Mouse (Mus musculus): Measurements from ENCODE around the gene Cdhr3. TPM values are rescaled to one million over a fixed set of nuclear protein-coding genes. Genes with fewer than 3 reads are reported as not detected.

Cdhr3 gene
- not detected in 2 replicates for polyA plus RNA-seq (2015; fragmentation: Nextera tagmentation; extraction: Ambion mirVana)

DNA sequence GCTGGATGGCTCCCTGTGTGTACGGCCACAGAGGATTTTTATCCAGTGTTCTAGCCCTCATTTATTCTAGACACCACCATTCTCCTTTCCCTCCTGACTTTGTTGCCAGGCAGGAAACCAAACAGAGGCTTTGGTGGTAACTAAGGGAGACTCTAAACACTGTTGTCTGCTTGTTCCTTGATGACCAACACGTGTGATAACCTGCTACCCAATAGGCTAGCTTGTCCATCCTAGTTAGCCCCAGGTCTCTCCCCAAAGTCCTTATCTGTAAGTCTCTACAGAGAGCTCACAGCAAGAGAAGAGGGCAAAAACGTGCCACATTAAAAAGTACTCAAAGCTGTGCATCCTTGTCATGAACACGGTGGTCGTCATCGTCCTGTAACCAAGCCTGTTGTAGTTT, at the start of gene Cdhr3:
Gene Cdhr3, minus strand, starts transcription at position 101 of the 400 bp plus-strand sequence.
- Histone ChIP-seq H3K9ac (no peak within 1 kb of the TSS), H3K4me2 (replicated peaks) (no peak within 1 kb of the TSS), H3K27me3 (replicated peaks) (no peaks in the 10 kb centered on the region), H3K4me1 (replicated peaks) (0 out of 2 replicates have a peak, but pooled peaks cover 4% of the 10 kb centered on the region), H3K4me3 (replicated peaks) (no peak within 1 kb of the TSS), H3K27ac (peak within 1 kb of the TSS; percentile 58; the same call in 1 of the 2 replicates), H3K36me3 (no peaks in the 10 kb centered on the region), H3K9me3 (no peaks in the 10 kb centered on the region)
- ATAC-seq: no peak; the same call in 1 of the 2 replicates
- 60% methylated on average over 6 of the region's 6 CpGs for WGBS

DNA sequence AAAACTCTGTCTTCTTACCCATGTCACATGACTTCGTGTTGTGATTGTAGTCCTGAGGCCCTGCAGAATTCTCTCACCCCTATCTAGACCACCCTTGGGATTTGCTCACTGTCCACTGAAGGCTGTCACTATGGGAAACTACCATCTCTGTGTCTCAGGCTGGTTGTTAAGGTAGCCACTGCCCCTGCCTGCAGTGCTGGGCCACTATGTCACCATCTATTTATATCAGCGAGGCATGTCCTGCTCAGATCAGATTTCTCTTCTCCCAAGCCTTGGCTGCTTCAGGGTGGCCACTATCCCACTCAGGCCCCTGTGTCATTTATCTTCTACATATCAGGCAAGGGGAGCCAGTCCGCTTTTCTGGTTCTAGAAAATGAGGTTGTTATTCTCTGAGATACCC, 46.4 kb upstream of the Cdhr3 start:
- H3K4me2 ChIP-seq (replicated peaks): no peak overlapping the region
- no peak overlapping the region for H3K27ac ChIP-seq
- H3K27me3 ChIP-seq (replicated peaks): no peaks in the 10 kb centered on the region
- no peak overlapping the region for H3K9ac ChIP-seq
- H3K4me1 ChIP-seq (replicated peaks): no peaks in the 10 kb centered on the region
- WGBS: 74% methylated on average over 3 of the region's 3 CpGs
- H3K4me3 ChIP-seq (replicated peaks): no peak overlapping the region
- H3K36me3 ChIP-seq: no peaks in the 10 kb centered on the region
- no peak for ATAC-seq
- H3K9me3 ChIP-seq: no peaks in the 10 kb centered on the region

DNA sequence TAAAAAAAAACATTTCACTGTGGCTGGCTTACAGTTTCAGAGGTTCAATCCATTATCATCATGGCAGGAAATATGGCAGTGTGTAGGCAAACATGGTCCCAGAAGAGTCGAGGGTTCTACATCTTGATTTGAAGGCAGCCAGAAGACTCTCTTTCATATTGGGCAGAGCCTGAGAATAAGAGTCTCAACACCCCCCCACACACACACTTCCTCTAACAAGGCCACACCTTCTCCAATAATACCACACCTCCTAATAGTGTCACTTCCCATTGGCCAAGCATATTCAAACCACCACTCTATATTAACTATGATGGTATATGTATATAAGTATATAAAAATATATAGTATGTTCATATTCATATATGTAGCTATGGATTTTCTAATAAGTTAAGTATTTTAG, 45.2 kb upstream of the Cdhr3 start:
- Histone ChIP-seq H3K27ac (no peak overlapping the region), H3K4me2 (replicated peaks) (no peak overlapping the region), H3K4me3 (replicated peaks) (no peak overlapping the region), H3K36me3 (no peaks in the 10 kb centered on the region), H3K9ac (no peak overlapping the region), H3K4me1 (replicated peaks) (no peaks in the 10 kb centered on the region), H3K27me3 (replicated peaks) (no peaks in the 10 kb centered on the region), H3K9me3 (no peaks in the 10 kb centered on the region)
- 69% methylated on average over 1 of the region's 1 CpGs for WGBS
- no peak for ATAC-seq

DNA sequence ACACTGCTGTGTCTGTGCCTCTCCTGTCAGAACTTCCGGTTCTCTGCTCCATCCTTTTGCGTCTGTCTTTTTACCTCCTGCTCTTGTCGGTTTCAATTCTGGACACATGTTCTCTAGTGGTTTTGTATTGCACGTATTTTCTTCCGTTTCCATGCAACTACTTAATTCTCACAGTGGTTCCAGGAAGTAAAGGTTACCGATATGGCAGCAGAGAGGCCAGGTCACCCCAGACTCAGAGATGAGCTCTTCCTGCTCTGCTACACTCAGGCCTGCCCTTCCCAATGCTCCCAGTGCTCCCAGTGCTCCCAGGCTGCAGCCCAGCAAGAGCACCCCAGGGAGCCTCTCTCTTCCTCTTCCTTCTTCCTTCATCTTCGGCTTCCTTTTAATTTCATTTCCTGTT, 39.1 kb upstream of the Cdhr3 start:
- ATAC-seq: no peak
- Histone ChIP-seq H3K27me3 (replicated peaks) (no peaks in the 10 kb centered on the region), H3K4me2 (replicated peaks) (no peak overlapping the region), H3K36me3 (no peaks in the 10 kb centered on the region), H3K9me3 (no peaks in the 10 kb centered on the region), H3K4me1 (replicated peaks) (no peaks in the 10 kb centered on the region), H3K4me3 (replicated peaks) (no peak overlapping the region), H3K9ac (no peak overlapping the region), H3K27ac (no peak overlapping the region)
- 70% methylated on average over 7 of the region's 7 CpGs for WGBS

DNA sequence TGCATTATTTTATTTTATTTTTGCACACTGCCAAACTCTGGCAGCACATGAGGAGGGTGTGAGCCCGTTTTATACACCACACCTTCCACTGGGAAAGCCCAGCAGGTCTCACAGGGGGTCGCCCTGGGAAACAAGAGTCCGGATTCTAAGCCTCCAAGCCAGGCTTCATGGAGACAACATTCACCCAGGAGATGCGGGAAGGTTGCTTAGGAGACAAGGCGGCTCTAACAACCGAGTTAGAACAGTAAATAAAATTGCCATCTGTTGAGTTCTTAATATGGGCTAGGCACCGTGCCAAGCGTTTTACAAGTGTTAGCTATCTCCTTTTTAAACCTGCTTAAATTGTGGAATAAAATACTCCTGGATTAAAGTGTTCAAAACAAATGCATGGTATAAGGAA, 37.7 kb upstream of the Cdhr3 start:
- Histone ChIP-seq H3K27ac (no peak overlapping the region), H3K9ac (no peak overlapping the region), H3K9me3 (no peaks in the 10 kb centered on the region), H3K27me3 (replicated peaks) (no peaks in the 10 kb centered on the region), H3K36me3 (no peaks in the 10 kb centered on the region), H3K4me1 (replicated peaks) (no peaks in the 10 kb centered on the region), H3K4me3 (replicated peaks) (no peak overlapping the region), H3K4me2 (replicated peaks) (no peak overlapping the region)
- ATAC-seq: no peak
- WGBS: 45% methylated on average over 8 of the region's 8 CpGs

DNA sequence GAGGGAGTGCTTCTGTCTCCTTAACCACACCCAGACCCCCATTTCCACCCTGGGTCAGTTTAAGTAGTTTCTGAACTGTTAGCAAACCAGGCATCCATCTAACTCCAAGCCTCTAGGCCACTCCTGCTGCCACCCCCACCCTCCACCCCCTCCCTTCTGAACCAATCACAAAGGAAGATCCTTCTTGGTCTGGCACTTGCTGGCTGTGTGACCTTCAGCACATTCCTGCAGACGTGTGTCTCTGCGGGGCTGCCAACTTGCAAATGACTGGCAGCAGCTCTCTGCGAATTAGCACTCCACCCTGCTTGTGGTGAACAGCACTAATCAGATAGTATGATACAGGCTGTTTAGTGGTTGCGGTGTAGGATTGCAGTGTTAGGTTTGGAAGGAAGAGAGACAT, 36.7 kb upstream of the Cdhr3 start:
- WGBS: 22% methylated on average over 4 of the region's 4 CpGs
- no peaks in the 10 kb centered on the region for H3K27me3 ChIP-seq (replicated peaks)
- peak; percentile 20; the same call in 1 of the 2 replicates for ATAC-seq
- H3K36me3 ChIP-seq: no peaks in the 10 kb centered on the region
- no peaks in the 10 kb centered on the region for H3K4me1 ChIP-seq (replicated peaks)
- no peak overlapping the region for H3K4me2 ChIP-seq (replicated peaks)
- no peak overlapping the region for H3K9ac ChIP-seq
- H3K4me3 ChIP-seq (replicated peaks): no peak overlapping the region
- H3K9me3 ChIP-seq: no peaks in the 10 kb centered on the region
- H3K27ac ChIP-seq: no peak overlapping the region

DNA sequence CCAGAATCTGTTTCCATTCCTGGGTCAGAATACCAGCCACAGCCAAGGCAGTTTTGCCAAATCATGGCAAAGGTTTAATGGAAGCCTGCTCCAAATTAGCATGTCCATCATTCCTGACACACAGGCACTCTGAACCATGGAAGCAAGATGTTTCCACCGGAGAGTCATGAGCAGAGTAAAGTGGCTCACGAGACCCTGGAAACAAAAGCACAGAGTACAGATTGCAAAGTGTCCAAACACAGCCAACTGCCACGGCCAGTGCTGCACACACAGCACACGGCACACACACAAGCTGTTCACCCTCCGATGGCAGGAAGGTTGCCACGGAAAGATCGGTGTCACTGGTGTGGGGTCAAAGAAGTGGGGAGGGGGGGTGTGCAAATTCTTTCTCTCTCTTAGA, 36.0 kb upstream of the Cdhr3 start:
- no peaks in the 10 kb centered on the region for H3K4me1 ChIP-seq (replicated peaks)
- no peaks in the 10 kb centered on the region for H3K36me3 ChIP-seq
- no peak overlapping the region for H3K4me2 ChIP-seq (replicated peaks)
- H3K9ac ChIP-seq: no peak overlapping the region
- no peak overlapping the region for H3K27ac ChIP-seq
- H3K4me3 ChIP-seq (replicated peaks): no peak overlapping the region
- ATAC-seq: no peak
- WGBS: 62% methylated on average over 7 of the region's 7 CpGs
- no peaks in the 10 kb centered on the region for H3K27me3 ChIP-seq (replicated peaks)
- H3K9me3 ChIP-seq: no peaks in the 10 kb centered on the region

DNA sequence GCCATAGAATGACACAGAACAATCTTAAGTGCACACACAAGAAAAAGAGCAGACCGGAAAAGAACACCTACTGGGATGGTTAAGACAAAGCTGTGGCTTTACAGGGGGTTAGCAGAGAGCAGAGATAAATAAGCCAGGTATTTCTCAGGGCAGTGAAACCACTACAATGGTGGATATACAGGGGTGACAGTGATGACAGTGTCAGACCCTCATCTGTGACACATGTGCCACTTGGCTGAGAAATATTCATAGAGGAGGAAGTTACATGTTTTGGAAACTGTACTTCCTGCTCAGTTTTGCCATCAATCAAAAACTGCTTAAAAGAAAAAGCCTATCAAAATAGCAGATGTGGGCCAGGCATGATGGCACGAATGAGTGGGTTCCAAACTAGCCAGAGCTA, 35.4 kb upstream of the Cdhr3 start:
- Histone ChIP-seq H3K9me3 (no peaks in the 10 kb centered on the region), H3K4me3 (replicated peaks) (no peak overlapping the region), H3K9ac (no peak overlapping the region), H3K36me3 (no peaks in the 10 kb centered on the region), H3K4me2 (replicated peaks) (no peak overlapping the region), H3K4me1 (replicated peaks) (no peaks in the 10 kb centered on the region), H3K27ac (no peak overlapping the region), H3K27me3 (replicated peaks) (no peaks in the 10 kb centered on the region)
- ATAC-seq: no peak
- 82% methylated on average over 2 of the region's 2 CpGs for WGBS

DNA sequence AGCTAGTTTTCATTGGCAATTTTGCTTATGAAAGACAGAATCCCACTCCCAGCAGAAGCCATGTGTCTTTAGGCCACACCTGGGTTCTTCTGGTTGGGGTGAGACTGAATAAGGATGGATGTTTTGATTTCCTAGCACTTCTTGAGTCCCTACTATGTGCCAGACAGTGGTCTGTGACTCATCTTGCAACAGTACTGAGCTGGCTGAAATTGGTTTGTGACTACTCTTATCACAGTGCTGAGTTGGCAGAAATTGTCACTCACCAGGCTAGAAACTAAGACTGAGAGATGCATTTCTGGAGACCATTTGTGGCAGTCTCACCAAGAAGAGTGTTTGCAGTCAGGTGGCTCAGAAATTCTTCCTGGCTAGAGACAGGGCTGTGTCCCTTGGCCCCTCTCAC, 33.6 kb upstream of the Cdhr3 start:
- no peaks in the 10 kb centered on the region for H3K4me1 ChIP-seq (replicated peaks)
- no peaks in the 10 kb centered on the region for H3K27me3 ChIP-seq (replicated peaks)
- H3K4me3 ChIP-seq (replicated peaks): no peak overlapping the region
- H3K9ac ChIP-seq: no peak overlapping the region
- ATAC-seq: no peak
- no peak overlapping the region for H3K4me2 ChIP-seq (replicated peaks)
- no peaks in the 10 kb centered on the region for H3K9me3 ChIP-seq
- H3K36me3 ChIP-seq: no peaks in the 10 kb centered on the region
- no peak overlapping the region for H3K27ac ChIP-seq

DNA sequence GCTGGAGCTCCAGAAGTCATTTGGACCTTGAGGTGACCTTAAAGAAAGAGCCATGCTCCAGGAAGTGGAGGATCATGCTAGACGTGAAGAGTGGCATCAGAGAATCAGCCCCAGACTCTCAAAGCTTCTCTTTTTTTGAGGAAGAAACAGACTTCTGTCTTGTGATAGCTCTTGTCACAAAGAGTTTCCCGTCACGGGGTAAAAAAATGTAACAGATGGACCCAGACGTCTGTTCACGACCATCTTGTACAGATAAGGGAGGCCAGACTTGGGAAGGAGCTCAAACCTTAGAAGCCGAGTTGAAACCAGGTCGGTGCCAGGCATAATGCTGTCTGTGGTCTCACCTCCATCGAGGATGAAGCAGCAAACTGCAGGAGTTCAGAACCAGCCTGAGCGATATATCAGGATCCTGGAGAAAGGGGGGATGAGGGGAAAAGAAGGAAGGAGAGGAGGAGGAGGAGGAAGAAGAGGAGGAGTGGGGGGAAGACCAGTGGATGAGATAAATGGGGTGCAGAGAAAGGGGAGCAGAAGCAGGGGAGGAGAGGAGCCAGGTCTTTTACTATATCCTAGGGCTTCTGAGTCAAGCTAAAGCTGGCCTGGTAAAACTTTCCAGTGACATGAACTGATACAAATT, 33.0 kb upstream of the Cdhr3 start:
- no peak for ATAC-seq
- no peaks in the 10 kb centered on the region for H3K9me3 ChIP-seq
- WGBS: 68% methylated on average over 9 of the region's 9 CpGs
- H3K4me2 ChIP-seq (replicated peaks): no peak overlapping the region
- H3K4me1 ChIP-seq (replicated peaks): no peaks in the 10 kb centered on the region
- no peak overlapping the region for H3K27ac ChIP-seq
- no peaks in the 10 kb centered on the region for H3K36me3 ChIP-seq
- no peak overlapping the region for H3K4me3 ChIP-seq (replicated peaks)
- no peaks in the 10 kb centered on the region for H3K27me3 ChIP-seq (replicated peaks)
- no peak overlapping the region for H3K9ac ChIP-seq

DNA sequence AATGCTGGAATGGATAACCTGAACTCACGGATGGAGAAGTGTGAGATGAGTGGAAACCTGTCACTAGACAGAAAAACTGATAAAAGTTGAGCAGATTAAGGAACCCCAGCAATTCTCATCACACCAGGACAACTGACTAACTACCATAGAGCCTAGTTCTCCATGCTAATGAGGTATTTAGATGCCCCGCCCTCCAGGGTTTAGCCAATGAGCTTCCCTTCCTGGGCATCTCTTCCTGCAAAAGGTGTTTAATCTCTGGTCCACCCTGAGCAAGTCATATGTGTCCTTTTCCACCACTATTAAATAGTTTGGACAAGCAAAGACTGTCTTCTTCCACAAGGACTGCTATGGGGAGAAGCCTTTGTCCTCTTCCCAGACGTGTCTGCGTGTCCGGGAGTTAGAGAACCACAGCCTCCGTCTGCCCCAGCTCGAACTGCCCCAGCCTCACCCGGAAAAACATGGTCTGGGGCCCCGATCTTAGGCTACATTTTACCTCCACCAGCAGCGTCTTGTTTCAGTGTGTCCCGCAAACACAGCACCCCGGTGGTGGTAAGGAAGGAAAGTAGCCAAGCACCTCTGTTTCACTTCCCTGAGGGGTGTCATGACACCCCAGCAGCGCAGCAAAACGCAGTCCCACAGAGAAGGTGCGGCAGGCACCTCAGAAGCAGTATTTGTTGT, 26.1 kb upstream of the Cdhr3 start:
- Histone ChIP-seq H3K4me3 (replicated peaks) (peak overlapping the region; percentile 19; the same call in 1 of the 2 replicates), H3K36me3 (no peaks in the 10 kb centered on the region), H3K27ac (no peak overlapping the region), H3K4me2 (replicated peaks) (peak overlapping the region; percentile 48), H3K4me1 (replicated peaks) (no peaks in the 10 kb centered on the region), H3K27me3 (replicated peaks) (no peaks in the 10 kb centered on the region), H3K9me3 (no peaks in the 10 kb centered on the region), H3K9ac (no peak overlapping the region)
- ATAC-seq: peak; percentile 41; the same call in 1 of the 2 replicates
- 40% methylated on average over 15 of the region's 15 CpGs for WGBS

DNA sequence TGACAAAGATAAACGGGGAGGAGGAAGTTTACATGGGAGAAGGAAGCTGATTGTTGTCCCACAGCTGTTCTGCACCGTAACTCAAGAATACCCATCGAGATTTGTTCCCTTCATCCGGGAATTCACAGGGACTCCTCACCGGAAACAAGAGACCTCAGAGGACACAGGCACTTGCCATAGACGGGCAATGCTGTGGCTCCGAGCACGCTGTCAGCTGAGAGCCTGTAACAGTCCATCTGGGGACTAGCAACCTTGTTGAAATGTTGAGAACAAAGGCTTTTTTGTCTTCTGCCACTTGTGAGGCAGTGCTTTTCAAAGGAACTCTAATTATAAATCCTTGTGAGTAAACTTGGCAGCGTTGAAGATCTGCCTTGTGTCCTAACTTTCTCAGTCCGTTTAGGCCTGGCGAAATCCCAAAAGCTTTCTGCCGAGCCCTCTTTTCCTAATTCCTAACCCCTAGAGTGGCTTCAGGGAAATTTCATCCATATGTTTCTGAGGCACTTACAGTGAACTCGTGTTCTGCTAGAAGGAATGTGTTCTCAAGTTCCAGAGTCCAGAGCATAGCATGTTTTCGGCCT, 18.3 kb upstream of the Cdhr3 start:
- Histone ChIP-seq H3K36me3 (no peaks in the 10 kb centered on the region), H3K4me1 (replicated peaks) (no peaks in the 10 kb centered on the region), H3K27ac (peak overlapping the region; percentile 63), H3K27me3 (replicated peaks) (no peaks in the 10 kb centered on the region), H3K9me3 (no peaks in the 10 kb centered on the region), H3K4me3 (replicated peaks) (no peak overlapping the region), H3K9ac (no peak overlapping the region), H3K4me2 (replicated peaks) (0 out of 2 replicates have a peak overlapping the region, but pooled peaks have one; percentile 1)
- peak; percentile 53 for ATAC-seq
- 26% methylated on average over 14 of the region's 14 CpGs for WGBS

DNA sequence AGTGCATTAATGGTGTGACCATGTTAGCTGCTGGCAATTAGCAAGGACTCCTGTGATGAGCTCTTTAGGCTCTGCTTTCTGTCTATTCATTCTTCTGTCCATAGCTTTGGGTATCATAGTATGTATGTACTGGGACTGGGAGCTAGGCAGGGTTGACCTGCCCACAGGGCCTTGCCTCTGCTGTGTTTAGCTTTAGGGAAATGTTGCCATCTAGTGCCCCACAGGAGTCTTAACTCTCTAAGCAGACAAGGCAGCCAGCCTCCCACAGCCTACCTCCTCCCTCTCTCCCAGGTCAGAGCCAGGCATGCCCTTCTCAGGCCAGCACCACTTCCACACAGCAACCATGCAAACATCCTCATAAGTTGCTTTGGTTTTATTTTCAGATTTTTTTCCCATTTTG, 16.9 kb upstream of the Cdhr3 start:
- no peak overlapping the region for H3K4me2 ChIP-seq (replicated peaks)
- H3K9ac ChIP-seq: no peak overlapping the region
- no peaks in the 10 kb centered on the region for H3K36me3 ChIP-seq
- no peaks in the 10 kb centered on the region for H3K9me3 ChIP-seq
- no peak overlapping the region for H3K27ac ChIP-seq
- H3K4me1 ChIP-seq (replicated peaks): no peaks in the 10 kb centered on the region
- no peaks in the 10 kb centered on the region for H3K27me3 ChIP-seq (replicated peaks)
- H3K4me3 ChIP-seq (replicated peaks): no peak overlapping the region
- ATAC-seq: peak; percentile 63
